ENCODE assay signal across 14 mouse cellular contexts in the genomic region with DNA sequence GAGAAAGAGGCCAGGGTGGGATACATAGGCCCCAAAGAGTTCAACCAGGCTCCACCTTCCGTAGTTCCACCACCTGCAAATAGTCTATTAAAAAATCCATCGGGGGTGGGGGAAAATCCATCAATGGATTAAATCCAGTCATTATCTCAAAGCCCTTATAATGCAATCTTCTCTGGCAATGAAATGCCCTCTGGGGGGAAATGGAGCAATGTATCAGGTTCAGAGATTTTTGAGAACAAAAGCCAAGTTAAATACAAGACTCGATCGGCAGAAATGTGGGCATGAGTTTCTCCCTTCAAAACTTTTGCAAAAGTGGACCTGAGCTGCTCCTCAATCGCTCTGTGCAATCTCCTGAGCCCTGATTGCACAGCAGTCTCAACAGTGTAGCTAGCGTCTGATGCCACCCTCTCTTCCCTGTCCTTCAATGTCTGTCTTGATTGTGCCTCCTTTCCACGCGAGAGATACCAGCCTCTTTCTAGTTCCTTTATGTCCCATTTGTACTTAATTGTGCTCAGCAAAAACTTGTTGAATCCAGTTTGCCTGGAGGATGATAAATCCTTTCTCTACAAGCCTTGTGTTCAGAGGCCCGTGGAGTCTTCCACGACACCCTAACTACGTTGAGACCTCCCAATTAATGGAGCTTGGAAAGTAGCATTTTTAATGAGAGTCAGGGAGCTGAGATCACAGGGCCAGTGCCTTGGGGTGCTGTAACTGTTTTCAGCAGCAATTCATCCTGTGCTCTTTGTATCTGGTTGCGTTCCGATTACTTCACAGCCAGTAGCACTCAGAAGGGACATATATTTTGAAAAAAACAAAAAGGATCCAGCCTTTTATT.
"Had no signal": no experiment of that assay in that cellular context is flagged by ENCODE, and none has a peak within 500 bp of the region (broad histone marks: within the 10 kb centered on the region; RNA-seq: fewer than 3 reads in every experiment).

No protein-coding gene starts in this region.

- H3K4me1 ChIP-seq: kidney, embryonic 15.5 days; limb, embryonic 15.5 days; liver, embryonic 12.5 days; lung, embryonic 15.5 days; megakaryocyte, embryonic 14.5 days had no signal

- H3K36me3 ChIP-seq: kidney, embryonic 15.5 days; limb, embryonic 15.5 days; liver, embryonic 12.5 days; lung, embryonic 15.5 days; midbrain, embryonic 13.5 days had no signal

- H3K9me3 ChIP-seq: kidney, embryonic 15.5 days; limb, embryonic 15.5 days; liver, embryonic 12.5 days; lung, embryonic 15.5 days; megakaryocyte, embryonic 14.5 days; midbrain, embryonic 13.5 days had no signal

- H3K4me2 ChIP-seq: kidney, embryonic 15.5 days; limb, embryonic 15.5 days; liver, embryonic 12.5 days; lung, embryonic 15.5 days; midbrain, embryonic 13.5 days had no signal

- H3K27ac ChIP-seq: kidney, embryonic 15.5 days; limb, embryonic 15.5 days; liver, embryonic 12.5 days; lung, embryonic 15.5 days; macrophage; midbrain, embryonic 13.5 days had no signal

- ATAC-seq: liver, embryonic 12.5 days; midbrain, embryonic 13.5 days had no signal

- H3K4me3 ChIP-seq: kidney, embryonic 15.5 days; limb, embryonic 15.5 days; liver, embryonic 12.5 days; lung, embryonic 15.5 days; megakaryocyte, embryonic 14.5 days; midbrain, embryonic 13.5 days had no signal

- H3K9ac ChIP-seq: kidney, embryonic 15.5 days; limb, embryonic 15.5 days; liver, embryonic 12.5 days; lung, embryonic 15.5 days; midbrain, embryonic 13.5 days had no signal

- DNase-seq: kidney, adult 2 months; kidney, postnatal 14 days; layer of hippocampus, adult 9-11 months; layer of hippocampus, postnatal 36 days; lung, postnatal 14 days; right cerebral cortex, postnatal 25 days; thymus, postnatal 36 days had no signal

- H3K27me3 ChIP-seq: kidney, embryonic 15.5 days; limb, embryonic 15.5 days; liver, embryonic 12.5 days; lung, embryonic 15.5 days; megakaryocyte, embryonic 14.5 days; midbrain, embryonic 13.5 days had no signal
